Mouse (Mus musculus): Measurements from ENCODE around the gene Napa. TPM values are rescaled to one million over a fixed set of nuclear protein-coding genes. Genes with fewer than 3 reads are reported as not detected.
A peak's percentile ranks its signal among the peaks of the same experiment; 100 is the strongest.

Gene Napa
- polyA plus RNA-seq, 2 experiments: 107 to 110 TPM

DNA sequence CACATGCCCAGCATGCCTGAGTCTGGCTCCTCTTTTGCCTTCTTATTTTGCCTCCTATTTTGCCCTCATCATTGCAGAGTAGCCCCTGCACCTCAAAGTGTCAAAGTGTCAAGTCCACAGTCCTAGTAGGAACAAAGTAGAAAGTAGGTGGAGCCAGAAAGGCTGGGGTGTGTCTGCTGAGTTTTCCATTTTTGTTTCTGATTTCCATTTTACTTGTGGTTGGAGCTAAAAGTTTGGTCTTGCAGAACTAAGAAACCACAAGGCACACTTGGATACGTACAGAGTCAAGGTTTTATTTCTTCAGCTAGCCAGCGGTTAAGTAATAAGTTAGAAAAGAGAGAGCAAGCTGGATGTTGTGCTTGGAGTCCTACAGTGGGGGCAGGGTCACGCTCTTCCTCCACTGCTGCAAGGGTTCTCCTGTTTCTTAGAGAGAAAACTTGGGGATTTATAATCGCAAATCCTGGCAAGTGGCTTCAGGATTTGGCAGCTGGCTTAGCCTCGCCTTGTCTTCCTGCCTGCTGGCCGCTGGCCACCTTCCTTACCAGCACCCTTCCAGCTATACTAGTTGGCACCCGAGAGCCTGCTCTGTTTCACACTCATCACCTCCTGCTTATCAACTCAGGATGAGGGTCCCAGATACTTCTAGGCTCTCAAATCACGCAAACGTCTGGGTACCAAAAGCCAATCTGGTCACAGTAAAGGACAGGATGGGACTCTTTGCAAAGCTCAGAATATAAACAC lies 57.0 kb downstream of the Napa start:
- DNase-seq (ENCODE audit: low read depth in 3 of 3, low spot score in 3 of 3) (no peak), ATAC-seq (ENCODE audit: insufficient read depth) (no peak)
- H3K4me3 ChIP-seq (ENCODE audit: insufficient read depth in 1 of 2, low read depth in 2 of 2, low read length in 2 of 2): no peak overlapping the region
- H3K4me1 ChIP-seq (replicated peaks; ENCODE audit: control insufficient read depth in 2 of 2, insufficient read depth in 2 of 2, low read length in 1 of 2): no peaks in the 10 kb centered on the region
- peaks cover 17% of the 10 kb centered on the region for H3K27me3 ChIP-seq (ENCODE audit: control insufficient read depth, insufficient read depth, low read length)
- no peak overlapping the region for H3K27ac ChIP-seq
- WGBS (ENCODE audit: insufficient replicate concordance): 46% methylated on average over 9 of the region's 9 CpGs
- no peak overlapping the region for H3K4me2 ChIP-seq (ENCODE audit: low read depth)
- H3K9me3 ChIP-seq (ENCODE audit: control insufficient read depth, low read length): no peaks in the 10 kb centered on the region
- H3K9ac ChIP-seq (replicated peaks): no peak overlapping the region
- no peak for TF ChIP-seq CTCF (IDR thresholded peaks at IDR 0.05; ENCODE audit: low read depth)
- TF ChIP-seq EP300 (IDR thresholded peaks at IDR 0.05; ENCODE audit: low read depth): no peak
- H3K36me3 ChIP-seq (replicated peaks; ENCODE audit: control insufficient read depth, insufficient read depth, low read depth): no peaks in the 10 kb centered on the region

DNA sequence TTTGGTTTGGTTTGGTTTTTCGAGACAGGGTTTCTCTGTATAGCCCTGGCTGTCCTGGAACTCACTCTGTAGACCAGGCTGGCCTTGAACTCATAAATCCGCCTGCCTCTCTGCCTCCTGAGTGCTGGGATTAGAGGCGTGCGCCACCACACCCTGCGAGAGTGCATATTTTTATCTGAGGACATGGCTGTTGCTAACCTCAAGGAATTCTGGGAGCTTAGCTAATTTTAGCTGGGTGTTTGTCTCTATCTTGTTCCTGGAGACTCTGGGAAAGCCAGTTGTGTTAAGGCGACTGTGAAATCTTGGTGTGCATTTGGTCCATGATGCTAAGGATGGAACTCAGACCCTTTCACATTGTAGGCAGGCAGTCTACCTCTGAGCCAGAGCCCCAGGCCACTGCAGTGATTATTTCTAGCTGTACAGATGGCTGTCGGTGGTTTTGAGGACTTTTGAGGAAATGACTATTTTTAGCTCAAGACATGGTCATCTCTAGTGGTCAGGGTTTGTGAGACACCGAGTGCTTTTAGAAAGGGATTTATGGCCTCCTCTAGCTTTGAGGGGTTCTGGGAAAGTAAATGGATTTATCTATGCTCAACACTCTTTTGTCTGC lies 58.0 kb downstream of the Napa start:
- TF ChIP-seq EP300 (IDR thresholded peaks at IDR 0.05; ENCODE audit: low read depth) (no peak), CTCF (IDR thresholded peaks at IDR 0.05; ENCODE audit: low read depth) (no peak)
- WGBS (ENCODE audit: insufficient replicate concordance): 29% methylated on average over 8 of the region's 8 CpGs
- Histone ChIP-seq H3K4me1 (replicated peaks; ENCODE audit: control insufficient read depth in 2 of 2, insufficient read depth in 2 of 2, low read length in 1 of 2) (no peaks in the 10 kb centered on the region), H3K27me3 (ENCODE audit: control insufficient read depth, insufficient read depth, low read length) (peaks cover 17% of the 10 kb centered on the region), H3K9me3 (ENCODE audit: control insufficient read depth, low read length) (no peaks in the 10 kb centered on the region), H3K4me2 (ENCODE audit: low read depth) (no peak overlapping the region), H3K4me3 (ENCODE audit: insufficient read depth in 1 of 2, low read depth in 2 of 2, low read length in 2 of 2) (no peak overlapping the region), H3K36me3 (replicated peaks; ENCODE audit: control insufficient read depth, insufficient read depth, low read depth) (no peaks in the 10 kb centered on the region), H3K9ac (replicated peaks) (no peak overlapping the region), H3K27ac (no peak overlapping the region)
- ATAC-seq (ENCODE audit: insufficient read depth): no peak
- no peak for DNase-seq (ENCODE audit: low read depth in 3 of 3, low spot score in 3 of 3)

DNA sequence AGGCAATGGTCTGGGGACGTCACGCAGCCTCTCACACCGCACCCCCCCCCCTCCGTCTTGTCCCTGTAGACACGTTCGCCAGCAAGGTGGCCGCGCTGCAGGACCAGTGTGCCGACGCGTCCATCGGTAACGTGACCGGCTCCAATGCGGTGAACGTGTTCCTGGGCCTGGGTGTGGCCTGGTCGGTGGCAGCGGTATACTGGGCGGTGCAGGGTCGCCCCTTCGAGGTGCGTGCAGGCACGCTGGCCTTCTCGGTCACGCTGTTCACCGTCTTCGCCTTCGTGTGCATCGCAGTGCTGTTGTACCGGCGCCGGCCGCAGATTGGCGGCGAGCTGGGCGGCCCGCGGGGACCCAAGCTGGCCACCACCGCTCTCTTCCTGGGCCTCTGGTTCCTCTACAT lies 60.5 kb downstream of the Napa start:
- DNase-seq (ENCODE audit: low read depth in 3 of 3, low spot score in 3 of 3) (no peak), ATAC-seq (ENCODE audit: insufficient read depth) (no peak)
- Histone ChIP-seq H3K4me3 (ENCODE audit: insufficient read depth in 1 of 2, low read depth in 2 of 2, low read length in 2 of 2) (no peak overlapping the region), H3K9ac (replicated peaks) (no peak overlapping the region), H3K9me3 (ENCODE audit: control insufficient read depth, low read length) (no peaks in the 10 kb centered on the region), H3K27ac (no peak overlapping the region), H3K36me3 (replicated peaks; ENCODE audit: control insufficient read depth, insufficient read depth, low read depth) (no peaks in the 10 kb centered on the region), H3K4me2 (ENCODE audit: low read depth) (no peak overlapping the region), H3K4me1 (replicated peaks; ENCODE audit: control insufficient read depth in 2 of 2, insufficient read depth in 2 of 2, low read length in 1 of 2) (no peaks in the 10 kb centered on the region), H3K27me3 (ENCODE audit: control insufficient read depth, insufficient read depth, low read length) (peaks cover 17% of the 10 kb centered on the region)
- TF ChIP-seq EP300 (IDR thresholded peaks at IDR 0.05; ENCODE audit: low read depth) (no peak), CTCF (IDR thresholded peaks at IDR 0.05; ENCODE audit: low read depth) (no peak)
- 14% methylated on average over 39 of the region's 39 CpGs for WGBS (ENCODE audit: insufficient replicate concordance)

DNA sequence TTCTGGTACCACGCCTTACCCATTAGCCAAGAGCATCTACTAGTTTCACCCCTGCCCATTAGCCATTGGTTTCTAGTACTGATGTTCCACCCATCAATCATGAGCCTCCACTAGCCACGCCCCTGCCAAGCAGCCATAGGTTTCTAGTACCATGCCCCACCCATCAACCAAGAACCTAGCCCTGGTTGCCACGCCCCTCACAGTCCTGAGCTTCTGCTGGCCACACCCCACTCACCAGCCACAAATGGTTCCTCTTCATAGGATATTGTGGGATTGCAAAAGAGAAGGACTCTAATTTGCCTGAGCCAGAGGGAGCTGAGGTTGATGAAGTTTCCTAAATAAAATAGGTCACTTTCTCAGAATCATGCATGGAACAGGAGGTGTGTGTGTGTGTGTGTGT lies 62.4 kb downstream of the Napa start:
- H3K9me3 ChIP-seq (ENCODE audit: control insufficient read depth, low read length): no peaks in the 10 kb centered on the region
- H3K27ac ChIP-seq: no peak overlapping the region
- H3K27me3 ChIP-seq (ENCODE audit: control insufficient read depth, insufficient read depth, low read length): peaks cover 17% of the 10 kb centered on the region
- 34% methylated on average over 3 of the region's 3 CpGs for WGBS (ENCODE audit: insufficient replicate concordance)
- no peaks in the 10 kb centered on the region for H3K4me1 ChIP-seq (replicated peaks; ENCODE audit: control insufficient read depth in 2 of 2, insufficient read depth in 2 of 2, low read length in 1 of 2)
- H3K4me3 ChIP-seq (ENCODE audit: insufficient read depth in 1 of 2, low read depth in 2 of 2, low read length in 2 of 2): no peak overlapping the region
- DNase-seq (ENCODE audit: low read depth in 3 of 3, low spot score in 3 of 3) (peak; percentile 10 to 41 (median 12)), ATAC-seq (ENCODE audit: insufficient read depth) (no peak)
- no peaks in the 10 kb centered on the region for H3K36me3 ChIP-seq (replicated peaks; ENCODE audit: control insufficient read depth, insufficient read depth, low read depth)
- TF ChIP-seq EP300 (IDR thresholded peaks at IDR 0.05; ENCODE audit: low read depth) (no peak), CTCF (IDR thresholded peaks at IDR 0.05; ENCODE audit: low read depth) (no peak)
- no peak overlapping the region for H3K9ac ChIP-seq (replicated peaks)
- no peak overlapping the region for H3K4me2 ChIP-seq (ENCODE audit: low read depth)

DNA sequence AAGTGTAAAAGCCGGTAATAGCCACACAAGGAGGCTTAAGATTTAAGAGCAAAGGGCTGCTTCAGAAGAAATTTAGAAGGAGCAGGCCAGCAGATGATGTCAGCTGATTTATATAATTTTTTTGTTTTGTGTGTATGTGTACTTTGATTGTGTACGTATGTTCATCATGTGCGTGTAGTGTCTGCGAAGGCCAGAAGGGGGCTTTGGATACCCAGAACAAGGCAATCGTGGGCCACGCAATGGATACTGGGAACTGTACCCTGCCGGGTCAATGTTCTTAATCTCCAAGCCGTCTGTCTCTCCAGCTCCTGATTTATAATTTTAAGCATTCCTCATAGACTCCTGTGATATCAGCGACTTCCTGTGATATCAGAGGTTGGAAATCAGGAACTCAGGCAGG lies 63.0 kb downstream of the Napa start:
- no peaks in the 10 kb centered on the region for H3K9me3 ChIP-seq (ENCODE audit: control insufficient read depth, low read length)
- H3K4me1 ChIP-seq (replicated peaks; ENCODE audit: control insufficient read depth in 2 of 2, insufficient read depth in 2 of 2, low read length in 1 of 2): no peaks in the 10 kb centered on the region
- no peak overlapping the region for H3K4me2 ChIP-seq (ENCODE audit: low read depth)
- H3K9ac ChIP-seq (replicated peaks): no peak overlapping the region
- no peak overlapping the region for H3K4me3 ChIP-seq (ENCODE audit: insufficient read depth in 1 of 2, low read depth in 2 of 2, low read length in 2 of 2)
- DNase-seq (ENCODE audit: low read depth in 3 of 3, low spot score in 3 of 3): no peak
- 81% methylated on average over 9 of the region's 9 CpGs for WGBS (ENCODE audit: insufficient replicate concordance)
- peaks cover 17% of the 10 kb centered on the region for H3K27me3 ChIP-seq (ENCODE audit: control insufficient read depth, insufficient read depth, low read length)
- TF ChIP-seq EP300 (IDR thresholded peaks at IDR 0.05; ENCODE audit: low read depth) (no peak), CTCF (IDR thresholded peaks at IDR 0.05; ENCODE audit: low read depth) (no peak)
- no peak for ATAC-seq (ENCODE audit: insufficient read depth)
- no peak overlapping the region for H3K27ac ChIP-seq
- H3K36me3 ChIP-seq (replicated peaks; ENCODE audit: control insufficient read depth, insufficient read depth, low read depth): no peaks in the 10 kb centered on the region
